Mouse (Mus musculus): ENCODE results near the gene Gm4981.
A peak's percentile ranks its signal among the peaks of the same experiment; 100 is the strongest.

- TF ChIP-seq USF1 (IDR thresholded peaks at IDR 0.05; ENCODE audit: low read depth) (no peak), CTCF (IDR thresholded peaks at IDR 0.05; ENCODE audit: control insufficient read depth, insufficient read depth, insufficient read length) (no peak), MAX (IDR thresholded peaks at IDR 0.05) (peak; percentile 71), MYOD1 (IDR thresholded peaks at IDR 0.05; ENCODE audit: control insufficient read depth, insufficient read length, low read depth) (no peak), MYOG (IDR thresholded peaks at IDR 0.05; ENCODE audit: control insufficient read depth, extremely low read depth, insufficient read length) (no peak), FOSL1 (IDR thresholded peaks at IDR 0.05; ENCODE audit: insufficient read depth, low read length, poor library complexity, severe bottlenecking) (no peak)
Observed at GRCm38 (mm10) chr10:58255213-58255892, 18.9 kb upstream of the Gm4981 start, which contains the start of gene Gcc2.

Measured in C2C12 (cell line).